Mouse (Mus musculus) forebrain, postnatal 0 days (tissue): ENCODE measurements at regions not wholly inside any gene's neighbourhood (a gene's known extent, or its start where the extent isn't known, plus 50 kb on each side); places are given as distances from the start of the nearest gene placed in this dataset.

Experiments
- ATAC-seq: fragments of 200-750 bp; cut with Nextera tagmentation; 2 replicates; pipeline ENCODE4 v1.8.0; 2017; ENCODE audit warnings: mild to moderate bottlenecking, moderate library complexity
- DNase-seq: peaks from one replicate; pipeline ENCODE4 v3.0.0-alpha.2; 2015
- H3K27ac ChIP-seq: fragments of 300-500 bp; sonication (generic); 2 replicates; pipeline ENCODE4 v1.5.1; 2014; ENCODE audit warnings: low read depth, mild to moderate bottlenecking, antibody characterized with exemption, low read length, moderate library complexity, mixed read lengths
- H3K27me3 ChIP-seq: fragments of 300-500 bp; sonication (generic); 2 replicates; pipeline ENCODE4 v1.6.1; 2014; ENCODE audit warnings: mild to moderate bottlenecking, low read length, mixed read lengths; ENCODE audit not compliant: insufficient read depth
- H3K36me3 ChIP-seq: fragments of 300-500 bp; sonication (generic); 2 replicates; pipeline ENCODE4 v1.6.1; 2014; ENCODE audit warnings: mild to moderate bottlenecking, moderate library complexity; ENCODE audit not compliant: insufficient read depth
- H3K4me1 ChIP-seq: fragments of 300-500 bp; sonication (generic); 2 replicates; pipeline ENCODE4 v1.6.1; 2014; ENCODE audit warnings: antibody characterized with exemption; ENCODE audit not compliant: insufficient read depth
- H3K4me2 ChIP-seq: fragments of 300-500 bp; sonication (generic); 2 replicates; pipeline ENCODE4 v1.6.1; 2014; ENCODE audit warnings: low read depth, mild to moderate bottlenecking, moderate library complexity
- H3K4me3 ChIP-seq: fragments of 300-500 bp; sonication (generic); 2 replicates; pipeline ENCODE4 v1.5.1; 2014; ENCODE audit warnings: low read depth, low read length, mixed read lengths
- H3K9ac ChIP-seq: fragments of 300-500 bp; sonication (generic); 2 replicates; pipeline ENCODE4 v1.6.1; 2014; ENCODE audit warnings: mild to moderate bottlenecking
- H3K9me3 ChIP-seq: fragments of 300-500 bp; sonication (generic); 2 replicates; pipeline ENCODE4 v1.6.1; 2016; ENCODE audit warnings: low read length
- CTCF ChIP-seq: sonication (generic); IDR thresholded peaks from 2 replicates; pipeline ENCODE4 v1.5.1; 2016; ENCODE audit warnings: antibody characterized with exemption, control low read depth, low read depth
- WGBS: fragments of 180-500 bp; shearing (Covaris S2); extraction: QIAGEN DNeasy Blood & Tissue Kit; methylation state at CpG from one replicate; pipeline ENCODE4 v1.1.7; 2014; 5-methylcytosine and 5-hydroxymethylcytosine counted together

DNA sequence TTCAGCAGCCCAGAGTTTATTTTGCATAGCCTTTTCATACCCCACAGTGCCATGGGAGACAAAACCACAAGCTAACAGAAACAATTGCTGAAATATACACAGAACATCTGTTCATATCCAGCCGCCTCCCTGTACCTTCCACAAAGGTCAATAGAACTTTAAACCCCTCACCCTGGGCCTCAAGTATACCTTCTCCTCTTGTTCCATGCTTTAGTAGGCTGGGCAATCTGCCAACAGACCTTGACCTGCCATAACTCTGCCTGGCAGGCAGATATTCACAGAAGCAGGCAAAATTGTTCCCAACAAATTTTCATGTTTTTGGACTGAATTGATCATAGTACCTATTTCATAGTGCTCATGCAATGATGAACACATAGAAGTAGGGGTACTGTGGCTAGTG, 279.6 kb downstream of the Gm7489 start:
- H3K4me1 ChIP-seq = no peaks in the 10 kb centered on the region
- no peak for TF ChIP-seq CTCF
- H3K4me3 ChIP-seq = no peak overlapping the region
- no peaks in the 10 kb centered on the region for H3K27me3 ChIP-seq
- no peak for ATAC-seq
- no peak overlapping the region for H3K27ac ChIP-seq
- no peaks in the 10 kb centered on the region for H3K9me3 ChIP-seq
- H3K9ac ChIP-seq = no peak overlapping the region
- WGBS = 79% methylated on average over 1 of the region's 1 CpGs
- no peak overlapping the region for H3K4me2 ChIP-seq
- no peak for DNase-seq
- no peaks in the 10 kb centered on the region for H3K36me3 ChIP-seq

DNA sequence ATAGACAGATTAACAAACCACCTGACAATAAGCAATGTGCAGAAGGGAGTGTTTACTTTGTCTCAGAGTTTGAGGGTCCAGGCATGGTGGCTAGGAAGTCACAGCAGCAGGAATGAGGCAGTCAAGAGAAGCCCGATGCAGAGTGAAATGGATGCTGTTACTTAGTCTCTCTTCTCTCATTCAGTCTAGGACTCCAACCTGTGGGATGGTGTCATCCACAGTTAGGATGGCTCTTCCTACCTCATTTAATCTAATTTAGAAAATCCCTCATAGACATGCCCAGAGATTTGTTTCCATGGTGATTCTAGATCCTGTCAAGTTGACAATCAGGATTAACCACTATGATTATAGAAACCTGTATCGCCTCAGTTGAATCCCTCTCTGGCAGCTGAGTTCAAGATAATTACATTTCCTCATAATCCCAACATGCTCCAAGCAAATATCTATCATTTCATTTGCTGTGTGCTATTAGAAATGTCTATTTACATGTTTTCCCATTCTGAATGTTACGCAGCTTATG, 283.2 kb downstream of the Gm7489 start:
- Histone ChIP-seq H3K4me3 (no peak overlapping the region), H3K4me2 (no peak overlapping the region), H3K27me3 (no peaks in the 10 kb centered on the region), H3K4me1 (no peaks in the 10 kb centered on the region), H3K36me3 (no peaks in the 10 kb centered on the region), H3K27ac (no peak overlapping the region), H3K9me3 (no peaks in the 10 kb centered on the region), H3K9ac (no peak overlapping the region)
- no peak for TF ChIP-seq CTCF
- DNase-seq = no peak
- 62% methylated on average over 3 of the region's 3 CpGs for WGBS
- no peak for ATAC-seq

DNA sequence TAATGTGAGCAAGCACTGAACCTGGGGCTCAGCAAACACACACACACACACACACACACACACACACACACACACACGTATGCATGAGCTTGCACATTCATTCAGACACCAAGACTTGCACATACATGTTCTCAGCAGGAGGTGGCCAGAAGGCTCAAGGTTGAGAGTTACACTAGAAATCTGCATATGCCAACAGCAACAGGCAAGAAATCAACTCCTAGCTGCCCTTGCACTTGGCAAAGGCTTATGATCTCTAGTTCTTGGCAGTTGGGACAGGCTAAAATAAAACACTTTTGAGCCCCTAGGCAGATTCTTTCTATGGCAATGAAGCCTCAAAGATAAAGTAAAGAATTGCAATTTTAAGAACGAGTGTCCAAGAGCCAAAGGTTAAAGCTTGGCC, 292.5 kb downstream of the Gm7489 start:
- no peaks in the 10 kb centered on the region for H3K4me1 ChIP-seq
- DNase-seq (no peak), ATAC-seq (no peak)
- H3K27ac ChIP-seq = no peak overlapping the region
- no peaks in the 10 kb centered on the region for H3K9me3 ChIP-seq
- H3K27me3 ChIP-seq = no peaks in the 10 kb centered on the region
- WGBS = 81% methylated on average over 2 of the region's 2 CpGs
- no peak for TF ChIP-seq CTCF
- no peak overlapping the region for H3K4me2 ChIP-seq
- H3K4me3 ChIP-seq = no peak overlapping the region
- H3K9ac ChIP-seq = no peak overlapping the region
- H3K36me3 ChIP-seq = no peaks in the 10 kb centered on the region

DNA sequence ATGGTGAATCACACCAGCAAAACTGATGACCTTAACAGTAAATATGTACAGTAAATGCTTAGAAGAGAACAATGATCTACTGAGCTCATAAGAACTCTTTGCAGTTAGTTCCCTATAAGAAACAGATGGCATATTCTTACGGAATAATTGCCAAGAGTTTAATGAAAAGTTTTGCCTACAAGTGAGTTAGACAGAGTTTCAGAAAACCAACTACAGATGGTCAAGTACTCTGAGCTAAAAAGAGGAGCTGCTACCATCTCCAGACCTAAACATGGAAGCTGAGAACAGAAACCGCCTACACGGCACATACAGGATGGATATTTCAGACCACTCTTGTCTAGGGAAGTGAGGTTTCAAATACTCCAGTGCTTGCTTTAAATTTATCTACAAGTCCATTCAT, 293.1 kb downstream of the Gm7489 start:
- no peaks in the 10 kb centered on the region for H3K27me3 ChIP-seq
- no peaks in the 10 kb centered on the region for H3K36me3 ChIP-seq
- no peak overlapping the region for H3K27ac ChIP-seq
- ATAC-seq (no peak), DNase-seq (no peak)
- no peak overlapping the region for H3K4me3 ChIP-seq
- no peaks in the 10 kb centered on the region for H3K4me1 ChIP-seq
- 83% methylated on average over 3 of the region's 3 CpGs for WGBS
- no peak overlapping the region for H3K9ac ChIP-seq
- H3K9me3 ChIP-seq = no peaks in the 10 kb centered on the region
- TF ChIP-seq CTCF = no peak
- H3K4me2 ChIP-seq = no peak overlapping the region
